Mouse (Mus musculus) lung, embryonic 14.5 days (tissue): ENCODE results near the gene Sec23b. TPM values are rescaled to one million over a fixed set of nuclear protein-coding genes. Genes with fewer than 3 reads are reported as not detected.

Source experiments
- ATAC-seq: fragments of 200-750 bp; cut with Nextera tagmentation; 2 replicates; pipeline ENCODE4 v1.8.0; 2017; ENCODE audit warnings: mild to moderate bottlenecking, moderate TSS enrichment, moderate library complexity; ENCODE audit not compliant: insufficient read depth
- DNase-seq: peaks from one replicate; pipeline ENCODE4 v3.0.0-alpha.2; 2015
- H3K27ac ChIP-seq: fragments of 300-500 bp; sonication (generic); 2 replicates; pipeline ENCODE4 v1.5.1; 2014; ENCODE audit warnings: low read depth, mild to moderate bottlenecking, moderate library complexity
- H3K27me3 ChIP-seq: fragments of 300-500 bp; sonication (generic); 2 replicates; pipeline ENCODE4 v1.6.1; 2014; ENCODE audit warnings: low read length, control low read depth; ENCODE audit not compliant: insufficient read depth
- H3K36me3 ChIP-seq: fragments of 300-500 bp; sonication (generic); 2 replicates; pipeline ENCODE4 v1.6.1; 2014; ENCODE audit warnings: control low read depth; ENCODE audit not compliant: insufficient read depth
- H3K4me1 ChIP-seq: fragments of 300-500 bp; sonication (generic); 2 replicates; pipeline ENCODE4 v1.6.1; 2014; ENCODE audit warnings: antibody characterized with exemption, control low read depth; ENCODE audit not compliant: insufficient read depth
- H3K4me2 ChIP-seq: fragments of 300-500 bp; sonication (generic); 2 replicates; pipeline ENCODE4 v1.6.1; 2014; ENCODE audit warnings: mild to moderate bottlenecking
- H3K4me3 ChIP-seq: fragments of 300-500 bp; sonication (generic); 2 replicates; pipeline ENCODE4 v1.5.1; 2014; ENCODE audit warnings: low read depth, low read length
- H3K9ac ChIP-seq: fragments of 300-500 bp; sonication (generic); 2 replicates; pipeline ENCODE4 v1.6.1; 2014
- H3K9me3 ChIP-seq: fragments of 300-500 bp; sonication (generic); 2 replicates; pipeline ENCODE4 v1.6.1; 2016; ENCODE audit warnings: low read depth, low read length, control low read depth
- CTCF ChIP-seq: IDR thresholded peaks from 2 replicates; pipeline ENCODE4 v1.5.1; 2016; ENCODE audit warnings: antibody characterized with exemption, low read depth
- WGBS: fragments of 180-500 bp; shearing (Covaris S2); extraction: QIAGEN DNeasy Blood & Tissue Kit; methylation state at CpG from one replicate; pipeline ENCODE4 v1.1.7; 2014; 5-methylcytosine and 5-hydroxymethylcytosine counted together
- polyA plus RNA-seq: library from polyadenylated mRNA; unstranded; fragments of >200 nt; fragmentation: Nextera tagmentation; extraction: Ambion mirVana; gene quantifications from 2 replicates; pipeline ENCODE4 v1.2.1, GENCODE M21; 2014

The Sec23b gene
- polyA plus RNA-seq, 1 experiment from 2014 or later, result 89.1 TPM

- DNase-seq, result peak; percentile 93
- 2% methylated on average over 50 of the region's 50 CpGs for WGBS
- Histone ChIP-seq H3K36me3 (no peaks in the 10 kb centered on the region; the same call in 1 of the 2 replicates), H3K27me3 (no peaks in the 10 kb centered on the region), H3K4me1 (0 out of 2 replicates have a peak, but pooled peaks cover 2% of the 10 kb centered on the region), H3K4me2 (peak within 1 kb of the TSS; percentile 78), H3K4me3 (peak within 1 kb of the TSS; percentile 60), H3K9me3 (no peaks in the 10 kb centered on the region), H3K9ac (peak within 1 kb of the TSS; percentile 76), H3K27ac (peak within 1 kb of the TSS; percentile 38; the same call in 1 of the 2 replicates)
- peak; percentile 87 for TF ChIP-seq CTCF
- ATAC-seq, result peak; percentile 96
These were observed 44.0 kb downstream of the Sec23b start, which contains the start of gene Dtd1 for GRCm38 (mm10) chr2:144599831-144600687. Gene Dtd1 (plus strand): TSS chr2:144599897.

GRCm38 (mm10) chr2:144601576-144601975 is 45.5 kb downstream of the Sec23b start:
- Histone ChIP-seq H3K27me3 (no peaks in the 10 kb centered on the region), H3K4me3 (no peak overlapping the region), H3K4me2 (no peak overlapping the region), H3K27ac (no peak overlapping the region), H3K9ac (no peak overlapping the region), H3K36me3 (no peaks in the 10 kb centered on the region), H3K4me1 (0 out of 2 replicates have a peak, but pooled peaks cover 2% of the 10 kb centered on the region), H3K9me3 (no peaks in the 10 kb centered on the region)
- 97% methylated on average over 1 of the region's 1 CpGs for WGBS
- ATAC-seq (no peak), DNase-seq (no peak)
- no peak for TF ChIP-seq CTCF

GRCm38 (mm10) chr2:144613956-144614355 is 57.9 kb downstream of the Sec23b start:
- no peak for ATAC-seq
- no peak for TF ChIP-seq CTCF
- Histone ChIP-seq H3K9me3 (no peaks in the 10 kb centered on the region; the same call in 1 of the 2 replicates), H3K4me1 (no peaks in the 10 kb centered on the region), H3K4me2 (no peak overlapping the region), H3K36me3 (no peaks in the 10 kb centered on the region), H3K4me3 (no peak overlapping the region), H3K27me3 (no peaks in the 10 kb centered on the region), H3K27ac (no peak overlapping the region), H3K9ac (no peak overlapping the region)
- 91% methylated on average over 6 of the region's 6 CpGs for whole genome bisulfite sequencing
- DNase-seq, result no peak

GRCm38 (mm10) chr2:144617074-144617874 is 61.2 kb downstream of the Sec23b start:
- ATAC-seq, result no peak
- Histone ChIP-seq H3K9ac (no peak overlapping the region), H3K4me1 (no peaks in the 10 kb centered on the region), H3K9me3 (no peaks in the 10 kb centered on the region), H3K4me2 (no peak overlapping the region), H3K36me3 (no peaks in the 10 kb centered on the region), H3K4me3 (no peak overlapping the region), H3K27me3 (no peaks in the 10 kb centered on the region), H3K27ac (no peak overlapping the region)
- no peak for DNase-seq
- WGBS, result 71% methylated on average over 16 of the region's 16 CpGs
- no peak for TF ChIP-seq CTCF

GRCm38 (mm10) chr2:144621491-144621890 is 65.5 kb downstream of the Sec23b start:
- no peak overlapping the region for H3K4me3 ChIP-seq
- no peak for TF ChIP-seq CTCF
- ATAC-seq (no peak), DNase-seq (no peak)
- no peaks in the 10 kb centered on the region for H3K4me1 ChIP-seq
- no peaks in the 10 kb centered on the region for H3K9me3 ChIP-seq
- no peaks in the 10 kb centered on the region for H3K27me3 ChIP-seq
- H3K36me3 ChIP-seq, result no peaks in the 10 kb centered on the region
- H3K4me2 ChIP-seq, result no peak overlapping the region
- WGBS, result 84% methylated on average over 6 of the region's 6 CpGs
- no peak overlapping the region for H3K9ac ChIP-seq
- no peak overlapping the region for H3K27ac ChIP-seq

GRCm38 (mm10) chr2:144633551-144633950 is 77.5 kb downstream of the Sec23b start:
- H3K27me3 ChIP-seq, result no peaks in the 10 kb centered on the region

GRCm38 (mm10) chr2:144634231-144634630 is 78.2 kb downstream of the Sec23b start:
- Histone ChIP-seq H3K9me3 (no peaks in the 10 kb centered on the region), H3K27me3 (no peaks in the 10 kb centered on the region), H3K4me3 (no peak overlapping the region), H3K4me2 (no peak overlapping the region), H3K9ac (no peak overlapping the region), H3K27ac (no peak overlapping the region), H3K4me1 (no peaks in the 10 kb centered on the region), H3K36me3 (no peaks in the 10 kb centered on the region)
- ATAC-seq (no peak), DNase-seq (no peak)
- 47% methylated on average over 5 of the region's 5 CpGs for WGBS
- no peak for TF ChIP-seq CTCF

More at GRCm38 (mm10) chr2:144633551-144633950, 77.5 kb downstream of the Sec23b start:
- no peak overlapping the region for H3K27ac ChIP-seq
- no peaks in the 10 kb centered on the region for H3K4me1 ChIP-seq
- no peaks in the 10 kb centered on the region for H3K36me3 ChIP-seq
- WGBS, result 72% methylated on average over 2 of the region's 2 CpGs
- TF ChIP-seq CTCF, result no peak
- H3K4me3 ChIP-seq, result no peak overlapping the region
- H3K9ac ChIP-seq, result no peak overlapping the region
- no peaks in the 10 kb centered on the region for H3K9me3 ChIP-seq
- DNase-seq, result no peak
- no peak for ATAC-seq
- H3K4me2 ChIP-seq, result no peak overlapping the region
